Mouse (Mus musculus): Measurements from ENCODE around the gene Lemd1. TPM values are rescaled to one million over a fixed set of nuclear protein-coding genes. Genes with fewer than 3 reads are reported as not detected.
"Not testable (repeated sequence)": the region's sequence is repeated elsewhere in the genome, so short reads cannot be mapped to it uniquely, and the experiment has no call there.

The Lemd1 gene
- total RNA-seq, 1 experiment from 2014 or later, result not detected

DNA sequence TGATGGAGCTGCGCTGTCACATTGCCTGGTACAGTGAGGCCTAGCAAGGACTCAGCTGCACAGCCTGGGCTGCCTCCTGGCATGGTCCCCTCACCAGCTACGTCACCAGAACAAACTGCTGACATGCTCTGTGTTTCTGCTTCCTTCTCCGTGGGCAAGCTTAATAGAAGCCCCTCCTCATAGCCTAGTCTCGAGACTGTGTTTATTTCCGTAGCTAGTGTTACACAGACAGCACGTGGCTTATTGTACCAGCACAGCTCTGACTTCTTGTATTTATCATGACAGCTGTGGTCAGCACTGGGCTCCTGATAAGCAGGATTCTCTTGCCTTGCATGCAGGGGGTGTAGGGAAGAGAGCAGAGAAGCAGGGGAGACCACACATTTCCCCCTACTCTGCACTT is 54.9 kb downstream of the Lemd1 start:
- no peak for DNase-seq

DNA sequence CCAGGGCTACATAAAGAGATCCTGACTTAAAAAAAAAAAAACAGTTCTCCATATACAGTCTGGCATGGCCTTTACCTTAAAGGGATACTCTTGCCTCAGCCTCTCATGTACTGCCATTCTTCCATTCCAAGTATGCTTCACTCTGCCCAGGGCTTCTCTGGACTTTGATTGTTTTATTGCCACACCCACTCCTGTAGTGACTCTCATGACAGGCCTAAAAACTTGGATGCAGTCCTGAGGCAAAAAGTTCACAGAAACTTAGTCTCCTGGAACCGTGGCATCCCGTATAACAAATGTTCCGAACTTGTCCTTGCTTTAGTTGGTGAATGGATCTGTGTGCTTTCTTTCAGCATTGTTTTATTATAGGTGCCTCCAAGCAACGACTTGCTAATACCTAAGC is 55.4 kb downstream of the Lemd1 start:
- DNase-seq, result no peak

DNA sequence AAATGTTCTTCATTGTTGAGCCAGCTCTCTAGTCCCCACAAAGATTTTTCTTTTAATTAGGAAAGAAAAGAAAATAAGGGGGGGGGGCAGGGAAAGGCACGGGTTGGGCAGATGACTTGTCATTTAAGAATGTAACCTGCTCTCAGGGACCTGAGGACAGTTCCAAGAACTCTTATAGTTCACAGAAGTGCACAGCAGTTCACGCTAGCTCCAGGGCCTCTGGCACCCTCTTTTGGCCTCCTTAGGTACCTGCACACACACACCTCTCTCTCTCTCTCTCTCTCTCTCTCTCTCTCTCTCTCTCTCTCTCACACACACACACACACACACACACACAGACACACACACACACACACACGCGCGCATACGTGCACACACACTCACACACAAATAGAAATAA is 63.2 kb downstream of the Lemd1 start:
- DNase-seq, result no peak

DNA sequence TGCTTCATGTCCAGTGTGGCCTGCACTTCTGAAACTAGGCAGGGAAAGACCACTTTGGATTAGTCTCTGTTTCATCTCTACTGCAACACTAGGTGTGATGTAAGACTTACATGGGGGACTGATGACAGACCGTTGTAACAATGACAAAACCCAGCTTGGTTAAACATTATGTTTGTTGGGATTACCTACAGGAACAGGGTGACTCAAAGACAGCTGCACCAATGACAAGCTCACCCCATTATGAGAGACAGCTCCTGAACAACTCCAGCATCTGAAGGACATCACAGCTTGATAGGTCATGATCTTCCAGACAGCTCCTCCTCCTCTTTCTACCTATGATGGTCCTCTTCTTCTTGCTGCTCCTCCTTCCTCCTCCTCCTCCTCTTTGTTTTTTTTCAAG is 69.1 kb downstream of the Lemd1 start:
- DNase-seq, result no peak

DNA sequence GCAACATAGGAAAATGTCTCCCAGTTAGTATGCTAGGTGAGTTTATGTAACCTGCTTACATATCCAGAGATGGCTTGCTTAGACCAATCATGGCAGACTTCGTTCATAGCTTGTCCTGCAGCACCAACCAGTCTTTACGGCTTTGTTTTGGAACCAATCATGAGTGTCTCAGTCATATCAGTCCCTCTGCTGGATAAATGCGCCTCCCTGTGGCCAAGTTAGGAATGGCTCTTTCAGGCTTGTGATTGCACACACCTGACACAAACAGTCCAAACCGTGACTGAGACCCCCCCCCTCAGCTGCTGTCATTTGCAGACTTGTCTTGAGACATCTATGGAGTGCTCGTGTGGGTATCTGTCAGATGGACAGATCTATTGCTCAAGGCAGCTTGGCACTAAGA is 69.8 kb downstream of the Lemd1 start:
- DNase-seq, result no peak

DNA sequence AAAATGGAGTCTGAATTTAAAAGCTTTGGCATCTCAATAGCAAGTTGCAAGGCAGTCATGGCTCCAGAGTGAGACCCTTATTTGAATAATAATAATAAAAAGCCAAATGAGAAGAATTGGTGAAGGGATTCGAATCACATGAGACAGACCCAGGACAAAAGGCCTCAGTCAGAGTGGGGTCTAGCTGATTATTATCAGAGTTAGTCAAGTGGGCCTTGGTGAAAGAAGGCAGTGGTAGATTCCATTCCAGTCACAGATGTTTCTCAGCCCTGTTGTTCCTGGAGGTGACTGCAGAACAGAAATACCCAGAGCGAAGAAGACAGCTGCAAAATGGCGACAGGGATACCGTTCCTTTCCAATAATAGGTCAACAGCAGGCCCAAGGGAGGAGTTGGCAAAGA is 72.4 kb downstream of the Lemd1 start:
- no peak for DNase-seq

DNA sequence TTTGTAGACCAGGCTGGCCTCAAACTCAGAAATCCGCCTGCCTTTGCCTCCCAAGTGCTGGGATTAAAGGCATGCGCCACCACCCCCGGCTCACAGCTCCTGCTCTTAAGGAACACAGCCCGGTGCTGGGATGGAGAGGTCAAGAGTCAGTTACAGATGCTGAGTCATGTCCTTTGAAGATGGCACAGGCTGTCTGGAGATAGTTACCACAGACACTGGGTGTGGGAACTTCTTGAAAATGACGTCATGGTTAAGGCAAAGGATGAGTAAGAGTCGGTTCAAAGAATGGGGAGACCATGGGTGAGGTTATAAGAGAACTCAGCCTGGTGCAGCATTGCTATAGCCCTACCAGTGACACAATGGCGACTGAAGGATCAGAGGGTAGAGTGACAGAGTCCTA is 73.3 kb downstream of the Lemd1 start:
- no peak for DNase-seq

DNA sequence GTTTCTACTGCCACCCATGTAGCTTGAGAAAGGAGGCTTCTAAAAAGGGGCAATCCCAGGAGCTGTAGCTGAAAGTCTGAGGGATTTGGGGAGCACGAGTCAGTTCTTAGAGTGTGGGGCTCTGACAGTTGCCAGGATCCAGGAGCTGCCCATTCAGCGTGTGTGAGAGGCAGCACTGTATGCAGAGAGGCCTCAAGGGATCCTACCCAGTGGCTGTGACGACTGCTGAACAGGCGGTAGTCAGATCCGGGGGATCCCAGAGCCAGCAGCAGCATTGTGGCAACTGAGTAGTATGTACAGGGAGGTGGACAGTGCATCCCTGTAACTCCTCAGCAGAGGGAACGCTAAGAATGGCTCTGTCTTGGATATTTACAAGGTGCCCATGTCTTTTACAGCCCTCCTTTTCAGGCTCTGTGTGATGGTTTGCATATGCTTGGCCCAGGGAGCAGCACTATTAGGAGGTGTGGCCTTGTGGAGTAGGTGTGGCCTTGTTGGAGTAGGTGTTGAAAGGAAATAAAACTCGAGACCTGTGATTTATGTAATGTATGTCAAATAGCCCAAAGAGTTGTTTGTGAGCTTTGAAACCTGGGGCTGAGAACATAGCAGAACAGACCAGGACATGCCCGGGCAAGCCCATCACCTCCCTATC is 74.1 kb downstream of the Lemd1 start:
- DNase-seq, result no peak

DNA sequence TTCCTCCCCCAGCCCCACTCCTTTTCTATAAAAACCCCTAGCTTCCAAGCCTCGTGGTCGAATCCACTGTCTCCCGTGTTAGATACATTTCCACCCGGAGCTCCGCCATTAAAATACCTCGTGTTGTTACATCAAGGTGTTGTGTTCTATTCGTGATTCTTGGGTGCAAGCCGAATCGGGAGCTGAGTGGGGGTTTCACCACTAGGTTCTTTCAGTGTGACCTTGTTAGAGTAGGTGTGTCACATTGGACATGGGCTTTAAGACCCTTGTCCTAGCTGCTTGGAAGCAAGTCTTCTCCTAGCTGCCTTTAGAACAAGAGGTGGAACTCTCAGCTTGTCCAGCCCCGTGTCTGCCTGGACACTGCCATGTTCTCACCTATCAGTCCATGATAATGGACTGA is 74.7 kb downstream of the Lemd1 start:
- DNase-seq, result no peak

DNA sequence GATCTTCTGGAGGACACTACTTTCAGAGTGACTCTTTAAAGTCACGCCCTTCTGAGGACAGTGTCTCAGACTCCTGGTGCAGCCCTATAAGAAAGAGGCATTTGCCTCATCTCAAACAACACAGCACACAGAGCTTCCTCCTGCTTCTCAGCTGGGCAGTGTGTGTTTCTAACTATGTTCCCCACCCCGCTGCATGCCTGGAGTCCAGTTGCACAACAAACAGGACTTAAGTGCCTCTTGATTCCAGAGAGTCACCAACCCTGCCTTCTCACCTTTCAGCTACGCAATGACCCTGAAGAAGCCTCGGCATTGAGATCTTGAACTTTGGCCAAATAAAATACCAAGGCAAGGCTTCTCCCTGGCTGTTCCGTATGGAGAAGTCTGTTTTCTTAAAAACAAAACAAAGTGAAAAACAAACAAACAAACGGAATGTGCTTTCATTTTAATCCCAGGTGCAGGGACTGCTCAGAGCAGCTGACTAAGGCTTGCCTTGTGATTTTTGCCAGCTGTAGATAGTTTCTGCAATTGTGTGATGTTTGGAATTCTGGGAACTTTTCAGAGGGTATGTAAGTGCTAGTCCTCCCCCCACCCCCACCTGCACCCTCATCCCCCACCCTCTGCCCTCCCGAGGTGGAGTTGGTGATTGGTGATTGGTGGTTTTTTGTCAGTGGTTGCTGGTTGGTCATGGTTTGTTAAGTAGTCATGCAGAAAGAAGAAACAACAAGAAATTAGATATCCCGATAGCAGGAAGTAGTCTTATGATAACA is 75.7 kb downstream of the Lemd1 start:
- no peak for DNase-seq

DNA sequence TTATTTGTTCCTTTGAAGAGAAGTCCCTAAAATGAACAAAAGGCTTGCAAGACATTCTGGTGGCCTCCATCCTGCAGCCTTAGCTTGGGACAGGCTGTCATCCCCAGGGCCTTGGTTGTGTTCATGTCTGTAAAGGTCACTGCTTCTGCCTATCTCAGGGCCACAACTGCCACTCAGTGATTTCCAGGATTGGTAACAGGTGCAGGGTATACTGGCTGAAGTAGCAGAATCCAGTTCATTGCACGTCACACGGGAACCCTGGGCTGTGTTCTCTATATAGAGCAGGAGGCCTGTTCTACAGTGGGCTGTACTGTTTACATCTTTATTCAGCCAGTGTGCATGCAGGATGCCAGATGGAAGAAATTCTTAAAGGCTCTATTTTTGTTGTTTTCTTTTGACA is 76.7 kb downstream of the Lemd1 start:
- no peak for DNase-seq

DNA sequence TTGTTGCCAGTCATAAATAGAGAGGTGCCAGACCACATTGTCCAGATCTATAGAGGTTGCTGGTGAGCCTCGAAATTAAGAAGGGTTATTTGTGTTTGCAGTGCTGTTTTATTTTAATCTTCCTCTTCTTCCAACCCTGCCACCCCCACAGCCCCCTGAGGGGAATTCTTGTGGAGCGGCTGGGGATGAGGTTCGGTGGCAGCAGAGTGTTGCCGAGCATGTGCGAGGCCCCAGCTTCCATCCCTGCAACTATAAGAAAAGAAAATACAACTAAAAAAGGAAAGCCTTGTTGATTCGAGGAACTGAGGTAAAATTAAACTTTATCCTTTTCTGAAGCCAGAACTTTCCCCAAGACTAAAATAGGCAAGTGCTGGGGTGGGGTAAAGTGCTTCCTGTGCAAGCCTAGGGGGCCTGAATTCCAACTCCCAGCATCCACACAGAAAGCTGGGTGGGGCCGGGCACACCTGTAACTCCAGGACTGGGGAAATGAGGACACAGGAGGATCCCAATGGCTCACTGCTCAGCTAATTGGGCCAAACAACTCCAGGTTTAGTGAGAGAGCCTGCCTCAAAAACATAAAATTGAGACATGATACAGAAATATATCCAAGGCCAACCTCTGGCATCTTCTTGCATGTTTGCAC is 77.3 kb downstream of the Lemd1 start:
- DNase-seq, result no peak

DNA sequence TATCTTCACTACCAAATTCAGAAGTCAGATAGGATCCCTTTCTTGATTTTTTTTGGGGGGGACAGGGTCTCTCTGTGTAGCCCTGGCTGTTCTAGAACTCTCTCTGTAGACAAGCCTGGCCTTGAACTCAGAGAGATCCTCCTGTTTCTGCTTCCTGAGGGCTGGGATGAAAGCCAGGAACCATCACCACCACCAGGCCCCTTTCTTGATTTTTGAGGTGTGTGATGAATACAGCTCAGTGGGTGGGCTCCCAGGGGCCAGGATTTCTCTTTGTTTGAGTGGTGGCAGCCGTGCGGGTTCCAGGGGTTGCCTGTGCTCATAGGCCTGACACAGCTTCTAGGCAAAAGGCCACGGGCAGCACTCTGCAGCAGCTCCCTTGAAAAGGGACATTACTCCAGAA is 80.0 kb downstream of the Lemd1 start:
- DNase-seq, result no peak

DNA sequence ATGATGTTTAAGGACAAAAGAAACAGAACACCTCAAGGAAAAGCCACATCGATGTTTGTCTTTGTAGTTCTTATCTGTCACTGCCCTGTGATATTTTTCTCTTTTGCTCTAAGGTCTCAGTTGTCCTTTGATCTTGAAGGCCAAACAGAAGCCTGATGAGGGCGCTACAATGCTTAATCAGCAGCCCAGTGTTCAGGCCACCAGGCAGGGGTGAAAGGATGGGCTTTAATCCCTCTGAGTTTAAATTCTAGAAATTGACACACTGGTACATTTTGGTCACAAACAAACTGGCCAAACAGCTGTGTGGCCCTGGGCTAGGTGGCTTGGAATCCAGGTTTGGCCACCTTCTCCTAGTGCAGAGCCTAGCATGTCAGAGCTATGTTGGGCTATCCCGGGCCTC is 85.5 kb downstream of the Lemd1 start:
- no peak for DNase-seq

DNA sequence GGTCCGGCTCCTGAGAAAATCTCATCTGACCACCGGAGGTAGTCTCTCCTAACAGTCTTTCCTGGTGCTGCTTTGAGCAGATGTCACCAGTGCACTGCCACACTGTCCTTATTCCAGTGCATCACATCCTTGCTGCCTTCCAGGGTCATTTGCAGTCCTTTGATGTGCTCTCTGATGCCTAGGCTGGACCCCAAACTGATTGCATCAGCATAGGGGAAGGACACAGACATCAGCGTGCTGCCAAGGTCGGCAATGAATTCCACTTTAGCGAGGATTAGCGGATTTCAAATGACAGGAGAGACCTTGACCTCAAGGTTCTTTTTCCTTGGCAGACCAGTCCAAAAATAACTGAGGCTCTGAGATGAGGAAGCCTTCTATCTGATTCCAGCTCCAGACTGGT is 85.9 kb downstream of the Lemd1 start:
- DNase-seq, result peak; percentile 55

DNA sequence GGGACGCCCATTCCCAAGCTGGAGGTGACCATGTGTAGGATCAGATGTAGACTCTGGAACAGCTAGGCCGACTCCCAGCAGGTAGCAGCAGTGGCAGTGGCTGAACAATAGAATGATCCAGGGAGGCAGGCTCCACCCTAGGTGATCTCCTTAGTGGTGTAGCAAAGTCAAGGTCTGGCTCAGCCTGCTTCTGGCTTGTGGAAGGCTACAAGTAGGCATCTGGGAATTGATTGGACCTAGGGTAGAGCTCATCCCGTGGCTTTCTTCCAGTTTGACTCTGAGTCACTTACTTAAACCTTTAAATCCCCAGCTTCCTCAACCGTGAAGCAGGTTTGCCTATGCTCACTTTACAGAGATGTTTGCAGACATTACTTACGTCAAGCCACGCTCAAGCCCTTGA is 89.4 kb downstream of the Lemd1 start:
- DNase-seq, result not testable (repeated sequence)

DNA sequence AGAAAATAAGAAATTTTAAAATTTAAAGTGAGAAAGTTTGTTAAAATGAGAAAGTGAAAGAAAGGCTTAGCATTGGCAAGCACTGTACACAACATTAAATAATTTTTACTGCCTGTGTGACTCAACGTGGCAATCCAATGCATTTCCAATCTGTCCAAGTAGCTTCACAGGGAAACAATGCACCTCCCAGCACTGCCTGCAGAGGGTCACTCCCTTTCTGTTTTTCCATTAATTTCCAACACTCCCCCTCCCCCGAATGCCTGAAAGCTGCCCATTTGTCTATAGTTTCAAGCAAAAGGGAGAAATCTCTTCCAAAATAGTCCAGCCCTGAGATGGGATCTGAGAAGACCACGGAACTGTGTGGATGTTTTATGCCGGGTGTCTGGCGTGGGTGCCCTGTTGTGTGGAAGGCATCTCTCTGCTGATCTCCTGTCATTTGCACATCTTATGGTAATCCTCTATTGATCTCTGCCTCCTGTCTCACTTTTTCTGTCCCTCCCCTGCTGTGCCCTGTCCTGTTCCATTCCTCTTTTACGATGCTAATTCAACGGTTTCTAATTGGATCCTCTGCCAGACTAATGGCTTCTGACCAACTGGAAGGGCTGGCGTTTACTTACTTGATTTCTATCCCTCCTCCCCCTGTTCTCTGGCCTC is 90.4 kb downstream of the Lemd1 start:
- no peak for DNase-seq

DNA sequence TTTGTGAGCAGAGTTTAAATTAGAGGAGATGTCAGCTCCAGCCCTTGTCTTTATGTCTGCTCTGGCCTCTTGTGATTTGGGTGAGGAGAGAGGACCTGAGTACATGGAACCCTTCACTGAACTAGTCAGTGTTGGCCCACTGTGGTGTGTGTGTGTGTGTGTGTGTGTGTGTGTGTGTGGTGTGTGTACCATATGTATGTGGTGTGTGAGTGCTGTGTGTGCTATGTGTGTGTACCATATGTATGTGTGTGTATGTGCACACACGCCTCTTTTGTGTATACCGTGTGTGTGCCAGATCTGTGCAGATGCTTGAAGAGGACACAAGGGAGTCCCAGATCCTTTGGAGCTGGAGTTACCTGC is 90.9 kb downstream of the Lemd1 start:
- DNase-seq, result no peak

DNA sequence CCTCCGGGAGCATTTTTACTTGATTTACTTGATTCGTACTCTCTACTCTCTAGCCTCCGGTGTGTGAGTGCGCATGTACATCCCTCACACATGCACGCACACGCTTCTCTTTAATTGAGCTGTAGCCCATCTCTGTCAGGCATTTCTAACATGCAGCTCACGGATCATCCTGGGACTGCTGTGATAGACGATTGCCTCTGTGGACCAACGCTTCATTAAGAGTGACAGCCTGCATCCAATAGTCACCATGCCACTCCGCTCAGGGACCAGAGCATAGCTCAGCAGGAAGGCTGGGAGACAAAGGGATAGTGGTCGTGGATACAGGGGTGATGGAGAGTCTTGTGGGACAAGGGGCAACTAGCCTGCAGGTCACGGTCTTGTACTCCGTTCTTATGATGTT is 91.8 kb downstream of the Lemd1 start:
- DNase-seq, result no peak

DNA sequence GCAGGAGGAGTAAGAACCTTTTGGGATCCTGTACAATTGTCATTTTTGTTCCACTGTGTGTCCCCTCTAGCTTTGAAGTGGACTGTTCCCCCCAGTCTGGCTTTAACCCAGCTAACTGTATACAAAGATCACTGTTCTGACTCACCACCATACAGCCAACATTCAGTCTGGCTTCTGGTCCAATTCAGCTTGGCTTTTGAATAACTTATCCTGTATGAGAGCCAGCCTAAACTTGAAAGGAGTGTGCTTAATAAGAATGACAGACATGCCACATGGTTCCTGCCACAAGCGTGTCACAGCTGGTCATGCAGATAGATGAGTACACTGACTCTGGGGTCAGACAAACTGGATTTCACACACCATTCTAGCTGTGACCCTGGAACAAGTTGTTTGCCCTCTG is 95.5 kb downstream of the Lemd1 start:
- no peak for DNase-seq

DNA sequence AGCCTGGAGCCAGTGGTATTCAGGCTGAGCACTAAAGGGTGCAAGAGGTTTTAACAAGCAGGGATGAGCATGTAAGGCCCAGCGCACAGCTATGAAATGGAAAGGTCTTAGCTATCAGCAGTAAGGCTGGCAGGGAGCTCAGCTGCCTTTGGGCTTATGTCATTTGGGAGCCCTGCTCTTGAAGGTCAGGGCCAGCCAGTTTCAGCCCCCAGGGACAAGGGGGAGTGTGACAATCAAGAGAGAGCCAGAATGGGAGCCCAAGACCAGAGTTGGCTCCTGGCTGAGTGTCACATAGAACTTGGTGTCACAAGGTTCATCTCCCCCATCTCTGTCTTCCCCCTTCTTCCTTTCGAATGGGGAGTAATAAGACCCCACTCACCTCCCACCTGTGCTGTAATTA is 96.2 kb downstream of the Lemd1 start:
- no peak for DNase-seq

DNA sequence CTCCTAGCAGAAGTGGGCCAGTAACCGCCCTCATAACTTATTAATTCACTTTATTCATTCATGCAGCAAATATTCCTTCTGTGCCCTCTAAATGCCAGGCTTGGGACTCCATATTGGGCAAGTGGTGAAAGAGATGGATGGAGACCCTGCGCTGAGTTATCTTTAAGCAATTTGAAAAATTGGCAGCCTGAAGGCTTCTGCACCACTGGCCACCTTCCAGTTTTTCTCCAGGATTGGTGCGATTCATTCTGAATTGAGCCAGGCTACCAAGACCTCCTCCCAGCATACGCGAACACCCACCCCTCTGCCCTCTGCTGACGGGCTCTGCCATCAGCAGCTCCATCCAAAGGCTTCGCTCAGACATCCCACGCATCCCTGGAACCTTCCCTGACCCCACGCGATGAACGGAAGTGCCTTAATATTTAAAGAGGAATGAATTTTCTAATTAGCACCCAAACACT is 96.8 kb downstream of the Lemd1 start:
- no peak for DNase-seq

DNA sequence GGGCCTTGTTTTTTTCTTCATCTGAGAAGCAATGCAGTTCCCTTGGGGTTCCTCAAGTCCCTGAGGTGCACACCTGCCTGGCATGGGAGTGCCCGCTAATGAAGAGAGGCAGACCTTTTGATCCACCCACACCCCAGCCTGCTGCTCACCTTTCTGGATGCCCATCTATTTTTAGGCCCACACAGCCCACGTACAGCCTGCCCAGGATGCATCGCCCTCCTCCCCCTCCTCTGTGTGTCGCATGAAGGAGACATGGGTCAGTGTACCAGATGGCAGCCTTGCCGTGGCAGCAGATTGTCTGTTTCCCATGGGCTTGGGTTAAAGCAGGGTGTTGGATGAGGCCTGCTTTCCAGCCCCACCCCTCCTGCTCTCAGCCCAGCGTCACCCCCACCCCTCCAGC is 98.7 kb downstream of the Lemd1 start:
- DNase-seq, result no peak
